Comparison of ENCODE assay signal across 28 mouse cellular contexts in the genomic region with DNA sequence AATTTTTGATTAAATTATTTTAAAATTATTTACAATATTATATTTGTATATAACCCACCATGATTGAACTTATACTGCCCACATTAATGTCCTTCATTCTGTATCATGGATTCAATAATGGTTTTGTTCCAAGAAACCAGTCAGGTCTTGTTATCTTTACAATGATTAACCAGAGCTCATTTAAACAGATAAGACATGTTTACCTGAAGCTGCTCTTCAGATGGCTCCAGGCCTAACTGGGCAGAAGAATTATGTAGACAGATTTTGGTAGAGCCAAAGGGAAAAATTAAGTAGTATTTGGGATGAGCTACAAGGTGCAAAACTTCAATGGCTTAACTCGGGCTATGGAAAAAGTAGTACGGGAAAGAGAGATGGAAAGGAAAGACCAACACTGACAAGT.
"Had no signal": no experiment of that assay in that cellular context is flagged by ENCODE, and none has a peak within 500 bp of the region (broad histone marks: within the 10 kb centered on the region; RNA-seq: fewer than 3 reads in every experiment).

No protein-coding gene starts in this region.

- H3K9me3 ChIP-seq: embryonic facial prominence, embryonic 10.5 days; embryonic facial prominence, embryonic 12.5 days; embryonic facial prominence, embryonic 13.5 days; embryonic facial prominence, embryonic 15.5 days; forebrain, embryonic 10.5 days; forebrain, embryonic 12.5 days; forebrain, embryonic 13.5 days; forebrain, embryonic 15.5 days had no signal

- H3K27ac ChIP-seq: embryonic facial prominence, embryonic 10.5 days; embryonic facial prominence, embryonic 12.5 days; embryonic facial prominence, embryonic 13.5 days; embryonic facial prominence, embryonic 15.5 days; forebrain, embryonic 10.5 days; forebrain, embryonic 12.5 days; forebrain, embryonic 13.5 days; forebrain, embryonic 15.5 days; gastrocnemius, adult 2 months had no signal

- H3K4me3 ChIP-seq: embryonic facial prominence, embryonic 10.5 days; embryonic facial prominence, embryonic 12.5 days; embryonic facial prominence, embryonic 13.5 days; embryonic facial prominence, embryonic 15.5 days; erythroblast, embryonic 14.5 days; forebrain, embryonic 10.5 days; forebrain, embryonic 12.5 days; forebrain, embryonic 13.5 days; forebrain, embryonic 15.5 days; gastrocnemius, adult 2 months had no signal

- H3K4me2 ChIP-seq: embryonic facial prominence, embryonic 12.5 days; embryonic facial prominence, embryonic 13.5 days; embryonic facial prominence, embryonic 15.5 days; forebrain, embryonic 12.5 days; forebrain, embryonic 13.5 days; forebrain, embryonic 15.5 days had no signal

- H3K9ac ChIP-seq: embryonic facial prominence, embryonic 12.5 days; embryonic facial prominence, embryonic 13.5 days; embryonic facial prominence, embryonic 15.5 days; forebrain, embryonic 12.5 days; forebrain, embryonic 13.5 days; forebrain, embryonic 15.5 days; forebrain, postnatal 0 days had no signal

- DNase-seq: cerebellum, adult 2 months; cerebellum, adult 8-10 months; cerebellum, adult 9-10 months; cerebellum, adult 9-11 months; cerebellum, postnatal 10 days; cerebellum, postnatal 14 days; cerebellum, postnatal 25 days; cerebellum, postnatal 36 days; embryo, embryonic 11 days; forebrain, postnatal 0 days; gastrocnemius, adult 2 months; gastrocnemius, postnatal 10 days; gastrocnemius, postnatal 14 days; gastrocnemius, postnatal 25 days; gastrocnemius, postnatal 36 days; heart, adult 11 months; heart, adult 18-20 months had no signal

- H3K36me3 ChIP-seq: embryonic facial prominence, embryonic 10.5 days; embryonic facial prominence, embryonic 12.5 days; embryonic facial prominence, embryonic 13.5 days; embryonic facial prominence, embryonic 15.5 days; forebrain, embryonic 10.5 days; forebrain, embryonic 12.5 days; forebrain, embryonic 15.5 days had no signal

- ATAC-seq: forebrain, embryonic 13.5 days; forebrain, embryonic 14.5 days; forebrain, embryonic 15.5 days; forebrain, embryonic 16.5 days; forebrain, postnatal 0 days had no signal

- H3K4me1 ChIP-seq: embryonic facial prominence, embryonic 10.5 days; embryonic facial prominence, embryonic 12.5 days; embryonic facial prominence, embryonic 13.5 days; embryonic facial prominence, embryonic 15.5 days; forebrain, embryonic 12.5 days had no signal

- H3K27me3 ChIP-seq: embryonic facial prominence, embryonic 12.5 days; embryonic facial prominence, embryonic 13.5 days; embryonic facial prominence, embryonic 15.5 days; forebrain, embryonic 12.5 days; forebrain, embryonic 13.5 days; forebrain, embryonic 15.5 days had no signal
